Mouse (Mus musculus): ENCODE results near the gene Mpv17l2.

Mpv17l2 gene

GRCm38 (mm10) chr8:70766571-70767440 is 6.1 kb upstream of the Mpv17l2 start:
- DNase-seq (ENCODE audit: low spot score in 2 of 2): peak; percentile 55 to 65

- peak; percentile 54 to 73 for DNase-seq (ENCODE audit: low spot score in 2 of 2)
Observed at GRCm38 (mm10) chr8:70765838-70766570, 5.3 kb upstream of the Mpv17l2 start.

- DNase-seq (ENCODE audit: low spot score in 2 of 2): no peak
Observed at GRCm38 (mm10) chr8:70765329-70765728, 4.6 kb upstream of the Mpv17l2 start.

GRCm38 (mm10) chr8:70764676-70765075 is 3.9 kb upstream of the Mpv17l2 start:
- no peak for DNase-seq (ENCODE audit: low spot score in 2 of 2)

GRCm38 (mm10) chr8:70764026-70764425 is 3.3 kb upstream of the Mpv17l2 start:
- no peak for DNase-seq (ENCODE audit: low spot score in 2 of 2)

GRCm38 (mm10) chr8:70763354-70763753 is 2.6 kb upstream of the Mpv17l2 start:
- DNase-seq (ENCODE audit: low spot score in 2 of 2): peak; percentile 64 to 84

- no peak for DNase-seq (ENCODE audit: low spot score in 2 of 2)
Observed at GRCm38 (mm10) chr8:70762118-70762517, 1.4 kb upstream of the Mpv17l2 start.

GRCm38 (mm10) chr8:70760350-70760749 is 396 bp downstream of the Mpv17l2 start:
- DNase-seq (ENCODE audit: low spot score in 2 of 2): no peak

- no peak for DNase-seq (ENCODE audit: low spot score in 2 of 2)
Observed at GRCm38 (mm10) chr8:70758616-70759561, 1.9 kb downstream of the Mpv17l2 start.

- DNase-seq (ENCODE audit: low spot score in 2 of 2): no peak
Observed at GRCm38 (mm10) chr8:70758308-70758615, 2.5 kb downstream of the Mpv17l2 start.

GRCm38 (mm10) chr8:70757523-70758307 is 3.0 kb downstream of the Mpv17l2 start:
- DNase-seq (ENCODE audit: low spot score in 2 of 2): no peak

GRCm38 (mm10) chr8:70756476-70757040 is 4.2 kb downstream of the Mpv17l2 start:
- no peak for DNase-seq (ENCODE audit: low spot score in 2 of 2)

GRCm38 (mm10) chr8:70755661-70756475 is 4.9 kb downstream of the Mpv17l2 start:
- no peak for DNase-seq (ENCODE audit: low spot score in 2 of 2)

GRCm38 (mm10) chr8:70754871-70755660 is 5.7 kb downstream of the Mpv17l2 start:
- no peak for DNase-seq (ENCODE audit: low spot score in 2 of 2)

- DNase-seq (ENCODE audit: low spot score in 2 of 2): peak; percentile 89 to 93
Observed at GRCm38 (mm10) chr8:70754043-70754870, 6.5 kb downstream of the Mpv17l2 start, which contains the start of gene Rab3a. Gene Rab3a, plus strand, starts transcription at chr8:70754679.

- peak; percentile 51 to 68 for DNase-seq (ENCODE audit: low spot score in 2 of 2)
Observed at GRCm38 (mm10) chr8:70753151-70753550, 7.6 kb downstream of the Mpv17l2 start.

GRCm38 (mm10) chr8:70752000-70752764 is 8.6 kb downstream of the Mpv17l2 start:
- peak; percentile 57 to 76 for DNase-seq (ENCODE audit: low spot score in 2 of 2)

Data from spleen, postnatal 14 days (tissue).